Mouse (Mus musculus) T-helper 2 cell (primary cell): ENCODE data around the gene Cab39.

Source experiments
- in situ Hi-C: fragments of 300-600 bp; cut with MboI, MseI; formaldehyde crosslinking; loops from one replicate; pipeline ENCODE4 v1.15.1; 2025; ENCODE audit warnings: high pct_unique_total_duplicates

Cab39 gene

GRCm38 (mm10) chr1:85897901-85898760 lies 104.9 kb downstream of the Cab39 start:
- in situ Hi-C loops, result no loop called here

DNA sequence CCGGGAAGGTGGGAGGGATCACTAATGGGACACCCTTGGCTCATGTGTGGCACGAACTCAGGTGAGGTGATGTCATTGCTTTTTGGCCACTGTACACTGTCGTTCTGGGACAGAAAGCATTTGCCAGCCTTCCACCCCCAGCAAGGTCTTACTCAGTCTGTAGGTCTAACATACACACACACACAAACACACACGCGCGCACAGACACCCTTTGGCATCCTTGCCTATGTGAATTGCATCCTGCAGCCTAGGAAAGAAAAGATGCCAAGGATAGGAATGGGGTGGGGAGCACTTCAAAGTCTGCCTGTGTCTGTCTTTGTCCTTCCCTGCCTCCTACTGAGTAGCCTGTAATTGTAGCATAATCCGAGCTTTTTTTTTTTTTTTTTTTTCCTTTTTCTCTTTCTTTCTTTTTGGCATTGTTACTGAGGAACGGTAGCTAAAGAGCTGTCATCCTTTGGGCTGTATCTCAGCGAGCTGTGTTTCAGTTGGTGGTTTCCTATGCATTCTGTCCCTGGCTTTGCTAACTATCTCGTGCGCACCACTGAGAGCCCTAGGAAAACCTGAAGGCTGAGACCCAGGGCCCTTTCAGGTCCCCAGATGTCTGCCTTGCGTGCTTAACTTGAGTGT lies 105.6 kb downstream of the Cab39 start:
- in situ Hi-C loops, result no loop called here

DNA sequence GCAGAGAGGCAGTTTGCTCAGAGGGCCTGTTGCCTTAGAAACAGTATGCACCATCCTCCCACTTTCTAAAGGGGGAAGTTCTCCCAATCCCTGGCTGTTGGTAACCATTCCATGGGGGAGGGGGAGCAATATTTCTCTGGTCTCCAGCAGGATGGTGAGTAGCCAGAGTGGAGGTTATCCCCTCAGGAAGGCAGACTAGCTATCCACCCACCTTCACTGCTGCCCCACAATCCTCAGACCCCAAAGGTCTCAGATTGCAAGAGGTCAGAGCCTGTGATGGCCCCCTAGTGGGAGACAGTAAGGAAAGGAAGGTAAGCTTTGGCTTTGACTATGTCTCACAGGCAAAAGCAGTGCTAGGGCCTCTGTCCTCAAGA lies 106.1 kb downstream of the Cab39 start:
- in situ Hi-C loops, result no loop called here

- in situ Hi-C loops, result no loop called here
These were observed 107.5 kb downstream of the Cab39 start for GRCm38 (mm10) chr1:85900521-85901333.
